Mouse (Mus musculus) MEL (cell line): ENCODE data around the gene Pam16. TPM values are rescaled to one million over a fixed set of nuclear protein-coding genes. Genes with fewer than 3 reads are reported as not detected.

ENCODE experiments used
- DNase-seq: peaks from one replicate; pipeline ENCODE4 v3.0.0; 2011; ENCODE audit warnings: low read depth, low spot score
- H3K27ac ChIP-seq: 2 replicates; pipeline ENCODE4 v1.5.1; 2012; ENCODE audit warnings: low read depth, mild to moderate bottlenecking, control low read depth, low read length, moderate library complexity; ENCODE audit not compliant: control insufficient read depth
- H3K27me3 ChIP-seq, 2 experiments: fragments of 150-350 bp in 1 of 2; sonication (generic) in 1 of 2; 2 replicates each; pipeline ENCODE4 v1.6.1; 2012; ENCODE audit warnings: low read length in 2 of 2, mild to moderate bottlenecking in 2 of 2, improper control_type of control experiment in 1 of 2, moderate library complexity in 1 of 2; ENCODE audit not compliant: insufficient read depth in 2 of 2, control insufficient read depth in 1 of 2
- H3K36me3 ChIP-seq, 2 experiments: 2 replicates each; pipeline ENCODE4 v1.6.1; 2012 to 2014; ENCODE audit warnings: low read length in 2 of 2, improper control_type of control experiment in 1 of 2, inconsistent platforms in 1 of 2, mild to moderate bottlenecking in 1 of 2; ENCODE audit not compliant: insufficient read depth in 2 of 2, control insufficient read depth in 1 of 2
- H3K4me1 ChIP-seq, 2 experiments: fragments of 150-350 bp in 1 of 2; sonication (generic) in 1 of 2; 2 replicates each; pipeline ENCODE4 v1.6.1; 2012; ENCODE audit warnings: low read length in 2 of 2, improper control_type of control experiment in 1 of 2, mild to moderate bottlenecking in 1 of 2; ENCODE audit not compliant: insufficient read depth in 2 of 2, control insufficient read depth in 1 of 2
- H3K4me3 ChIP-seq, 2 experiments: fragments of 150-350 bp in 1 of 2; sonication (generic) in 1 of 2; 2 replicates each; pipeline ENCODE4 v1.5.1; 2012; ENCODE audit warnings: low read depth in 2 of 2, low read length in 2 of 2, mild to moderate bottlenecking in 2 of 2, moderate library complexity in 2 of 2, control low read depth in 1 of 2, improper control_type of control experiment in 1 of 2; ENCODE audit not compliant: control insufficient read depth in 1 of 2, insufficient read depth in 1 of 2
- H3K79me2 ChIP-seq: 2 replicates; pipeline ENCODE4 v1.6.1; 2012; ENCODE audit warnings: mild to moderate bottlenecking, low read length, moderate library complexity; ENCODE audit not compliant: control insufficient read depth, poor library complexity, insufficient read depth
- H3K9ac ChIP-seq: 2 replicates; pipeline ENCODE4 v1.6.1; 2012; ENCODE audit warnings: low read depth, mild to moderate bottlenecking, control low read depth, low read length, moderate library complexity; ENCODE audit not compliant: control insufficient read depth, poor library complexity, severe bottlenecking
- H3K9me3 ChIP-seq: fragments of 150-350 bp; sonication (generic); replicated peaks from 2 replicates; pipeline ENCODE4 v1.6.1; 2012; ENCODE audit warnings: mild to moderate bottlenecking, low read length, improper control_type of control experiment, moderate library complexity; ENCODE audit not compliant: insufficient read depth
- CHD1 ChIP-seq: IDR thresholded peaks from 2 replicates; pipeline ENCODE4 v1.6.1; 2012; ENCODE audit warnings: low read depth, mild to moderate bottlenecking, inconsistent platforms, low read length, improper control_type of control experiment
- CTCF ChIP-seq, 3 experiments: IDR thresholded peaks in 2 of 3; conservative IDR thresholded peaks in 1 of 3; 2 replicates each; pipeline ENCODE4 v1.5.1; 2011 to 2012; ENCODE audit warnings: low read length in 3 of 3, low read depth in 2 of 3, mild to moderate bottlenecking in 2 of 3, improper control_type of control experiment in 1 of 3, inconsistent platforms in 1 of 3, mixed read lengths in 1 of 3, moderate library complexity in 1 of 3; ENCODE audit not compliant: control insufficient read depth in 1 of 3, insufficient read depth in 1 of 3, poor library complexity in 1 of 3, severe bottlenecking in 1 of 3
- ELF1 ChIP-seq: IDR thresholded peaks from 2 replicates; pipeline ENCODE4 v1.6.1; 2014; ENCODE audit warnings: low read depth, mild to moderate bottlenecking, inconsistent platforms, low read length, improper control_type of control experiment, moderate library complexity
- EP300 ChIP-seq, 2 experiments: IDR thresholded peaks; 2 replicates each; pipeline ENCODE4 v1.6.1; 2011; ENCODE audit warnings: improper control_type of control experiment in 2 of 2, low read length in 2 of 2, low read depth in 1 of 2, mild to moderate bottlenecking in 1 of 2
- GATA1 ChIP-seq: IDR thresholded peaks from 2 replicates; pipeline ENCODE4 v1.6.1; 2011; ENCODE audit warnings: low read depth, low read length, improper control_type of control experiment
- HCFC1 ChIP-seq: IDR thresholded peaks from 2 replicates; pipeline ENCODE4 v1.6.1; 2012; ENCODE audit warnings: low read depth, mild to moderate bottlenecking, inconsistent platforms, low read length, improper control_type of control experiment, moderate library complexity
- MAZ ChIP-seq: IDR thresholded peaks from 2 replicates; pipeline ENCODE4 v1.6.1; 2012; ENCODE audit warnings: low read depth, mild to moderate bottlenecking, inconsistent platforms, low read length, improper control_type of control experiment
- MXI1 ChIP-seq: IDR thresholded peaks from 2 replicates; pipeline ENCODE4 v1.6.1; 2011; ENCODE audit warnings: mild to moderate bottlenecking, low read depth, low read length, improper control_type of control experiment
- MYC ChIP-seq: IDR thresholded peaks from 2 replicates; pipeline ENCODE4 v1.6.1; 2011; ENCODE audit warnings: low read depth, mild to moderate bottlenecking, low read length, improper control_type of control experiment, moderate library complexity
- NRF1 ChIP-seq: IDR thresholded peaks from 2 replicates; pipeline ENCODE4 v1.6.1; 2014; ENCODE audit warnings: low read depth, mild to moderate bottlenecking, inconsistent platforms, low read length, improper control_type of control experiment, moderate library complexity; ENCODE audit not compliant: poor library complexity, insufficient read depth, severe bottlenecking
- RAD21 ChIP-seq: IDR thresholded peaks from 2 replicates; pipeline ENCODE4 v1.6.1; 2011; ENCODE audit warnings: mild to moderate bottlenecking, low read depth, low read length, improper control_type of control experiment
- SIN3A ChIP-seq: IDR thresholded peaks from 2 replicates; pipeline ENCODE4 v1.6.1; 2012; ENCODE audit warnings: low read length, improper control_type of control experiment, inconsistent platforms
- SMC3 ChIP-seq: IDR thresholded peaks from 2 replicates; pipeline ENCODE4 v1.6.1; 2011; ENCODE audit warnings: low read depth, low read length, improper control_type of control experiment
- TCF12 ChIP-seq: IDR thresholded peaks from 2 replicates; pipeline ENCODE4 v1.6.1; 2014; ENCODE audit warnings: low read depth, mild to moderate bottlenecking, inconsistent platforms, low read length, improper control_type of control experiment, moderate library complexity
- USF2 ChIP-seq, 2 experiments: IDR thresholded peaks; 2 replicates each; pipeline ENCODE4 v1.6.1; 2011 to 2012; ENCODE audit warnings: improper control_type of control experiment in 2 of 2, low read length in 2 of 2, borderline replicate concordance in 1 of 2, inconsistent platforms in 1 of 2, low read depth in 1 of 2, mild to moderate bottlenecking in 1 of 2; ENCODE audit not compliant: insufficient read depth in 1 of 2
- ZC3H11A ChIP-seq: IDR thresholded peaks from 2 replicates; pipeline ENCODE4 v1.6.1; 2012; ENCODE audit warnings: low read depth, mild to moderate bottlenecking, inconsistent platforms, low read length, improper control_type of control experiment
- ZKSCAN1 ChIP-seq: IDR thresholded peaks from 2 replicates; pipeline ENCODE4 v1.6.1; 2012; ENCODE audit warnings: low read depth, mild to moderate bottlenecking, inconsistent platforms, low read length, improper control_type of control experiment, moderate library complexity
- ZMIZ1 ChIP-seq: IDR thresholded peaks from 2 replicates; pipeline ENCODE4 v1.6.1; 2012; ENCODE audit warnings: low read depth, mild to moderate bottlenecking, inconsistent platforms, low read length, improper control_type of control experiment, moderate library complexity
- ZNF384 ChIP-seq: IDR thresholded peaks from 2 replicates; pipeline ENCODE4 v1.6.1; 2012; ENCODE audit warnings: low read depth, mild to moderate bottlenecking, inconsistent platforms, low read length, improper control_type of control experiment
- polyA plus RNA-seq, 2 experiments: library from polyadenylated mRNA; stranded (reverse) in 1 of 2; unstranded in 1 of 2; fragments of >175 nt in 1 of 2; fragments of >200 nt in 1 of 2; gene quantifications; 2 replicates each; pipeline versions ENCODE4 v1.2.1 to v1.2.4; 2012; ENCODE audit warnings: low replicate concordance in 2 of 2, low read depth in 1 of 2; ENCODE audit not compliant: insufficient read length in 2 of 2, insufficient read depth in 1 of 2, missing spikeins in 1 of 2
- total RNA-seq: library from RNA; depleted of rRNA; stranded (reverse); fragments of 300-350 nt; gene quantifications from 2 replicates; pipeline ENCODE4 v1.2.3, GENCODE M21; 2012; rRNA removed

Pam16 gene
- total and polyA plus RNA-seq, 3 experiments = 13.6 to 121 TPM; not detected in 1

GRCm38 (mm10) chr16:4567912-4568311, 56.9 kb downstream of the Pam16 start:
- H3K27me3 ChIP-seq = no peaks in the 10 kb centered on the region; a peak in 1 of 4 replicates
- TF ChIP-seq CHD1 = no peak
- TF ChIP-seq HCFC1 = no peak
- no peak for TF ChIP-seq USF2 (IDR thresholded peaks at IDR 0.05; ENCODE audit: borderline replicate concordance in 1 of 2, insufficient read depth in 1 of 2, low read depth in 1 of 2, low read length in 2 of 2)
- no peak for TF ChIP-seq EP300 (IDR thresholded peaks at IDR 0.05; ENCODE audit: low read depth in 1 of 2, low read length in 2 of 2)
- TF ChIP-seq NRF1 = no peak
- TF ChIP-seq MYC = peak; percentile 78
- TF ChIP-seq ELF1 = no peak
- no peak for TF ChIP-seq ZKSCAN1
- TF ChIP-seq TCF12 = no peak
- peak; percentile 44; the same call in 1 of the 2 replicates for TF ChIP-seq SIN3A
- TF ChIP-seq GATA1 = 0 out of 2 replicates have a peak, but pooled peaks have one; percentile 24
- TF ChIP-seq RAD21 = peak; percentile 80
- TF ChIP-seq MXI1 = 0 out of 2 replicates have a peak, but pooled peaks have one; percentile 29
- TF ChIP-seq ZNF384 = peak; percentile 57
- no peak; the same call in 1 of the 2 replicates for TF ChIP-seq MAZ
- TF ChIP-seq CTCF (IDR thresholded peaks at IDR 0.05 in 2 of 3, conservative IDR thresholded peaks at IDR 0.05 in 1 of 3; ENCODE audit: control insufficient read depth in 1 of 3, insufficient read depth in 1 of 3, low read depth in 2 of 3, low read length in 3 of 3, poor library complexity in 1 of 3, severe bottlenecking in 1 of 3) = peak; percentile 89 to 97 (median 91)
- TF ChIP-seq ZMIZ1 = no peak
- TF ChIP-seq ZC3H11A = peak; percentile 65
- TF ChIP-seq SMC3 = peak; percentile 93
- peak; percentile 86 for DNase-seq
- 0 out of 4 replicates have a peak overlapping the region, but pooled peaks of 1 of the 2 experiments have one; percentile 23 for H3K4me3 ChIP-seq
- no peak overlapping the region for H3K27ac ChIP-seq
- H3K79me2 ChIP-seq = no peaks in the 10 kb centered on the region
- H3K36me3 ChIP-seq = 0 out of 4 replicates have a peak, but pooled peaks cover 0 to 5% of the 10 kb centered on the region in 2 experiments
- H3K9me3 ChIP-seq = no peaks in the 10 kb centered on the region
- H3K4me1 ChIP-seq = peaks cover 4 to 6% of the 10 kb centered on the region in 2 experiments; a peak in 3 of 4 replicates
- no peak overlapping the region for H3K9ac ChIP-seq

Other genes with a start within 250 kb of the Pam16 start
- 3.0 and 4.3 TPM in 2 replicates for gene Adcy9, start 204.5 kb downstream of the Pam16 start, total RNA-seq
- 1 to 10 TPM in 1 of 2 experiments, not detected in 1; 3.0 TPM for gene Adcy9, start 204.5 kb downstream of the Pam16 start, polyA plus RNA-seq
- 14.6 and 18.8 TPM in 2 replicates for gene Srl, start 83.2 kb downstream of the Pam16 start, total RNA-seq
- 10 to 100 TPM in 1 of 2 experiments, not detected in 1; 15.3 TPM for gene Srl, start 83.2 kb downstream of the Pam16 start, polyA plus RNA-seq
- gene Tfap4, start 65.1 kb downstream of the Pam16 start, total RNA-seq = 26.2 and 26.3 TPM in 2 replicates
- 100 to 1,000 TPM in 1 of 2 experiments, 10 to 100 TPM in 1; 40.3 to 217 TPM for gene Tfap4, start 65.1 kb downstream of the Pam16 start, polyA plus RNA-seq
- 0.42 and 0.62 TPM in 2 replicates for gene Glis2, start 30.3 kb downstream of the Pam16 start, total RNA-seq
- gene Glis2, start 30.3 kb downstream of the Pam16 start, polyA plus RNA-seq = 1 to 10 TPM in 1 of 2 experiments, not detected in 1; 5.0 TPM
- gene Vasn, start 15.0 kb upstream of the Pam16 start, total RNA-seq = 0.16 and 0.19 TPM in 2 replicates
- gene Vasn, start 15.0 kb upstream of the Pam16 start, polyA plus RNA-seq = 1 to 10 TPM in 1 of 2 experiments, not detected in 1; 3.1 TPM
- 90.7 and 94.3 TPM in 2 replicates for gene Dnaja3, start 15.0 kb upstream of the Pam16 start, total RNA-seq
- gene Dnaja3, start 15.0 kb upstream of the Pam16 start, polyA plus RNA-seq = 10 to 100 TPM in 1 of 2 experiments, not detected in 1; 91.8 TPM
- 9.8 and 11.5 TPM in 2 replicates for gene Coro7, start 54.8 kb upstream of the Pam16 start, total RNA-seq
- 10 to 100 TPM in 1 of 2 experiments, not detected in 1; 38.3 TPM for gene Coro7, start 54.8 kb upstream of the Pam16 start, polyA plus RNA-seq
- gene Nmral1, start 94.4 kb upstream of the Pam16 start, total RNA-seq = 50.6 and 60.4 TPM in 2 replicates
- 10 to 100 TPM in 1 of 2 experiments, not detected in 1; 54.6 TPM for gene Nmral1, start 94.4 kb upstream of the Pam16 start, polyA plus RNA-seq
- gene Hmox2, start 101.4 kb upstream of the Pam16 start, total RNA-seq = 41.5 and 45.7 TPM in 2 replicates
- gene Hmox2, start 101.4 kb upstream of the Pam16 start, polyA plus RNA-seq = 10 to 100 TPM in 1 of 2 experiments, not detected in 1; 75.0 TPM
- 18.9 and 24.8 TPM in 2 replicates for gene Cdip1, start 165.3 kb upstream of the Pam16 start, total RNA-seq
- 10 to 100 TPM; 32.8 to 97.8 TPM for gene Cdip1, start 165.3 kb upstream of the Pam16 start, polyA plus RNA-seq
- gene 4930562C15Rik, start 210.4 kb upstream of the Pam16 start, total RNA-seq = 0.12 TPM in 1 of 2 replicates, not detected in the other
- under 1 TPM in 1 of 2 experiments, not detected in 1; 0.21 TPM for gene 4930562C15Rik, start 210.4 kb upstream of the Pam16 start, polyA plus RNA-seq